Mouse (Mus musculus) embryonic facial prominence, embryonic 15.5 days (tissue): ENCODE measurements around the gene Acsbg1. TPM values are rescaled to one million over a fixed set of nuclear protein-coding genes. Genes with fewer than 3 reads are reported as not detected.
"Not testable (repeated sequence)": the region's sequence is repeated elsewhere in the genome, so short reads cannot be mapped to it uniquely, and the experiment has no call there.

Experiments used
- ATAC-seq: fragments of 200-750 bp; cut with Nextera tagmentation; 2 replicates; pipeline ENCODE4 v1.8.0; 2017; ENCODE audit warnings: low read depth, moderate TSS enrichment; ENCODE audit not compliant: insufficient number of reproducible peaks, low FRiP score, low TSS enrichment
- H3K27ac ChIP-seq: fragments of 300-500 bp; sonication (generic); replicated peaks from 2 replicates; pipeline ENCODE4 v1.5.1; 2015; ENCODE audit warnings: mild to moderate bottlenecking, inconsistent platforms
- H3K27me3 ChIP-seq: fragments of 300-500 bp; sonication (generic); 2 replicates; pipeline ENCODE4 v1.6.1; 2015; ENCODE audit warnings: inconsistent platforms
- H3K36me3 ChIP-seq: fragments of 300-500 bp; sonication (generic); 2 replicates; pipeline ENCODE4 v1.6.1; 2015; ENCODE audit warnings: mild to moderate bottlenecking, inconsistent platforms
- H3K4me1 ChIP-seq: fragments of 300-500 bp; sonication (generic); 2 replicates; pipeline ENCODE4 v1.6.1; 2015; ENCODE audit warnings: inconsistent platforms
- H3K4me2 ChIP-seq: fragments of 300-500 bp; sonication (generic); replicated peaks from 2 replicates; pipeline ENCODE4 v1.6.1; 2015; ENCODE audit warnings: mild to moderate bottlenecking, inconsistent platforms
- H3K4me3 ChIP-seq: fragments of 300-500 bp; sonication (generic); replicated peaks from 2 replicates; pipeline ENCODE4 v1.5.1; 2015; ENCODE audit warnings: mild to moderate bottlenecking, inconsistent platforms
- H3K9ac ChIP-seq: fragments of 300-500 bp; sonication (generic); 2 replicates; pipeline ENCODE4 v1.6.1; 2015; ENCODE audit warnings: inconsistent platforms
- H3K9me3 ChIP-seq: fragments of 300-500 bp; sonication (generic); replicated peaks from 2 replicates; pipeline ENCODE4 v1.6.1; 2016; ENCODE audit warnings: inconsistent platforms
- WGBS: fragments of 180-500 bp; shearing (Covaris S2); methylation state at CpG from one replicate; pipeline ENCODE4 v1.1.7; 2015; 5-methylcytosine and 5-hydroxymethylcytosine counted together
- polyA plus RNA-seq: library from polyadenylated mRNA; unstranded; fragments of >200 nt; fragmentation: Nextera tagmentation; extraction: Ambion mirVana; gene quantifications from 2 replicates; pipeline ENCODE4 v1.2.1, GENCODE M21; 2015

The Acsbg1 gene
- polyA plus RNA-seq, 1 experiment from 2014 or later = 9.0 TPM

- WGBS = 68% methylated on average over 5 of the region's 5 CpGs
- ATAC-seq = no peak
- Histone ChIP-seq H3K27ac (0 out of 2 replicates have a peak overlapping the region, but pooled peaks have one; percentile 8), H3K9ac (no peak overlapping the region), H3K4me1 (no peaks in the 10 kb centered on the region), H3K36me3 (no peaks in the 10 kb centered on the region), H3K9me3 (no peaks in the 10 kb centered on the region), H3K4me3 (no peak overlapping the region), H3K27me3 (no peaks in the 10 kb centered on the region), H3K4me2 (no peak overlapping the region)
These were observed 48.9 kb downstream of the Acsbg1 start for GRCm38 (mm10) chr9:54612781-54613191.

- Histone ChIP-seq H3K27me3 (no peaks in the 10 kb centered on the region), H3K4me3 (no peak overlapping the region), H3K9ac (no peak overlapping the region), H3K9me3 (no peaks in the 10 kb centered on the region), H3K4me2 (no peak overlapping the region), H3K4me1 (no peaks in the 10 kb centered on the region), H3K36me3 (peaks cover 40% of the 10 kb centered on the region), H3K27ac (no peak overlapping the region)
- WGBS = 54% methylated on average over 4 of the region's 4 CpGs
- no peak for ATAC-seq
These were observed 56.8 kb downstream of the Acsbg1 start for GRCm38 (mm10) chr9:54604886-54605285.

- Histone ChIP-seq H3K4me1 (no peaks in the 10 kb centered on the region), H3K27ac (no peak overlapping the region), H3K4me2 (no peak overlapping the region), H3K4me3 (no peak overlapping the region), H3K9me3 (no peaks in the 10 kb centered on the region), H3K27me3 (no peaks in the 10 kb centered on the region), H3K9ac (no peak overlapping the region), H3K36me3 (peaks cover 47% of the 10 kb centered on the region)
- no peak for ATAC-seq
- 78% methylated on average over 5 of the region's 5 CpGs for WGBS
These were observed 57.5 kb downstream of the Acsbg1 start for GRCm38 (mm10) chr9:54604131-54604654.

- Histone ChIP-seq H3K4me2 (no peak overlapping the region), H3K4me3 (no peak overlapping the region), H3K4me1 (no peaks in the 10 kb centered on the region), H3K36me3 (peaks cover 60% of the 10 kb centered on the region), H3K9ac (no peak overlapping the region), H3K27me3 (no peaks in the 10 kb centered on the region), H3K27ac (no peak overlapping the region), H3K9me3 (no peaks in the 10 kb centered on the region)
- ATAC-seq = no peak
- 77% methylated on average over 7 of the region's 7 CpGs for WGBS
These were observed 58.8 kb downstream of the Acsbg1 start for GRCm38 (mm10) chr9:54602916-54603315.

DNA sequence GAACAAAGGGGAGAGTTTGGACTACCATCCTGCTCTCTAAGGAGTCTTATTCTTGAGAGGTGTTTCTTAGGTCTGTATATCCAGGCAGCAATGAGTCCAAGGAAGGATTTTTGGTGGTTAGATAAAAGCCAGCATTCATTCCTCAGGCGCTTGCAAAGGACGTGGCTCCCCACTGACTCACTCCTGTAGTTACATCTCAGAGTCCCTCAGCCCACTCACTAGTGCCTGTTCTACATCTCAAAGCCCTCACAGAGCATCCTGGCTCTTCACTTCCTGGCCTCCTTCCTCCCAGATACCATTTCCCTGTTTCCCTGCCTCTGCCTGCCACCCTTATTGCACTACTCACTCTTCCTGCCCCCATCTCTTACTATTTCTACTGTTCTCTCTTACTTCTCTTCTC is 59.3 kb downstream of the Acsbg1 start:
- 73% methylated on average over 2 of the region's 2 CpGs for WGBS
- no peak overlapping the region for H3K4me3 ChIP-seq
- no peak for ATAC-seq

DNA sequence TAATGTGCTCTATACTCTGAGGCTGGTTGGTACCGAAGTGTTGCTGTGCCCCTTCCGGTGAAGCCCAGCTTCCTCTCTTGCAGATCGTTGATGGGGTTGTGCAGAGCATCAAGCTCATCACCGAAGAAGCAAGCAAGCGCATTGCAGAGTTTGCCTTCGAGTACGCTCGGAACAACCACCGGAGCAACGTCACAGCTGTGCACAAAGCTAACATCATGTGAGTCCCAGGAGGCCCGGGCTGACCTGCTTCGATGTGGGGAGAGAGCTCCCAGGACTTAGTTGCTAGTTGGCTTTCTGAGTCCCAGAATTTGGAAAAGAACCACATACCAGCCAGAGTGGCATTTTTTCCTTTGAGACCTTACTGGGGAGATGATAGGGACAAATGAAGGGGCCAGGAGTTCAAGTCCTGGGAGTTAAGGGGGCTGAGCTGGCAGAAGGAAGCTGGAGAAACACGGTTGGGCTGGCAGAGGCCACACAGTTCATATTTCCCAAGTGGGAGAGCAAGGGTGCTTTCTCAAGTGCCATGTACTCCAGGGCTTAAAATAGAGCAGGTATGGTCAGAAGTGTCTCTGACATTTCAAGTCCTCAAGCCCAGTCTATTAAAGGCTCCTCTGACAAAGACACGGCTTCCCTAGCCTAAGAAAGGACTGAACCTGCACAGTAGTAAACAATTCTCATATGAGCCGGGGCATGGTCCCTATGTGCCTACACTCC is 64.8 kb downstream of the Acsbg1 start:
- ATAC-seq = no peak
- Histone ChIP-seq H3K4me2 (no peak overlapping the region), H3K9me3 (no peaks in the 10 kb centered on the region), H3K9ac (no peak overlapping the region), H3K4me3 (no peak overlapping the region), H3K4me1 (no peaks in the 10 kb centered on the region), H3K27me3 (no peaks in the 10 kb centered on the region), H3K36me3 (peaks cover 77% of the 10 kb centered on the region), H3K27ac (no peak overlapping the region)
- 89% methylated on average over 15 of the region's 15 CpGs for WGBS

More for the DNA sequence above, 59.3 kb downstream of the Acsbg1 start:
- Histone ChIP-seq H3K36me3 (peaks cover 61% of the 10 kb centered on the region), H3K9me3 (no peaks in the 10 kb centered on the region), H3K27me3 (no peaks in the 10 kb centered on the region), H3K4me2 (no peak overlapping the region), H3K9ac (no peak overlapping the region), H3K27ac (no peak overlapping the region), H3K4me1 (no peaks in the 10 kb centered on the region)

DNA sequence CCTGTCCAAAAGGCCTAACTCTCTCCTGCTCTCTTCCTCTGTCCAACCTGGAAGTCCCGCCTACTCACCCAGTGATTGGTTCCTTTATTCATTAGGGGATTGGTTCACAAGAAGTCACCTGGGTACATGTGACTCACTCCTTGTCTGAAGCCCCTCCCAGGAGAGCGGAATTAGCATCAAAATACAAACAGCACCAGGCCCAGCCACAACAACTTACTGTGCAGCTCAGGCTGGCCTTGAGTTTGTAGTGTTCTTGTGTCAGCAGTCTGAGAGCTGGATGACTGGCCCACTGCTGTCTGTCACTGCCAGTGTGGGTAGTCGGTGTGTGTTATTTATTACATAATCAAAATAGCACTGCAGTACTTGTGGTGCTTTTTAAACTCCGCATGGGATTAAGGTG is 68.0 kb downstream of the Acsbg1 start:
- H3K9ac ChIP-seq, H3K4me1 ChIP-seq, H3K27me3 ChIP-seq, H3K4me3 ChIP-seq, ATAC-seq, H3K4me2 ChIP-seq, H3K9me3 ChIP-seq, H3K27ac ChIP-seq: not testable (repeated sequence)
- WGBS = 85% methylated on average over 4 of the region's 4 CpGs
- peaks cover 55% of the 10 kb centered on the region for H3K36me3 ChIP-seq

- Histone ChIP-seq H3K27me3 (no peaks in the 10 kb centered on the region), H3K4me3 (no peak overlapping the region), H3K4me2 (no peak overlapping the region; the same call in 1 of the 2 replicates), H3K9me3 (no peaks in the 10 kb centered on the region), H3K9ac (no peak overlapping the region), H3K4me1 (peaks cover 15% of the 10 kb centered on the region; the same call in 1 of the 2 replicates), H3K27ac (no peak overlapping the region), H3K36me3 (peaks cover 11% of the 10 kb centered on the region)
- no peak for ATAC-seq
- 56% methylated on average over 4 of the region's 4 CpGs for WGBS
These were observed 73.8 kb downstream of the Acsbg1 start for GRCm38 (mm10) chr9:54587863-54588262.

- Histone ChIP-seq H3K4me2 (peak within 1 kb of the TSS; percentile 91), H3K4me3 (peak within 1 kb of the TSS; percentile 96), H3K36me3 (peaks cover 4% of the 10 kb centered on the region), H3K9me3 (no peaks in the 10 kb centered on the region), H3K4me1 (peaks cover 15% of the 10 kb centered on the region; the same call in 1 of the 2 replicates), H3K27ac (no peak within 1 kb of the TSS), H3K27me3 (no peaks in the 10 kb centered on the region), H3K9ac (peak within 1 kb of the TSS; percentile 91)
- WGBS = under 1% methylated on average over 73 of the region's 73 CpGs
- peak; percentile 98 for ATAC-seq
These were observed 75.2 kb downstream of the Acsbg1 start, which contains the start of gene Idh3a for GRCm38 (mm10) chr9:54586199-54587061. Gene Idh3a (plus strand): TSS chr9:54586334.

DNA sequence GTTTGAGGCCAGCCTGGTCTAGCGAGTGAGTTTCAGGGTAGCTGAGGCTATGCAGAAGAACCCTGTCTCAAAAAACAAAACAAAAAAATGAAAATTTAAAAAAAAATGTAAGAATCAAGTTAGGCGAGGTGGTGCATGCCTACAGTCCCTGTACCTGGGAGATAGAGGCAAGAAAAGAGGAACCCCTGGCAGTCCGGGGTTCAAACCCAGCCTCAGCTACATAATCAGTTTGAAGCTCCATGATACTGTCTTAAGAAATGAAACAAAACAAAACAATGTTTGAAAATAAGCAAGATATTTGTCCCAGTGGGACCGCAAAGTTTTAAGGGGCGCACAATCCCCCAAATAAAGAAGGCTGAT is 75.9 kb downstream of the Acsbg1 start:
- peaks cover 15% of the 10 kb centered on the region; the same call in 1 of the 2 replicates for H3K4me1 ChIP-seq
- 0 out of 2 replicates have a peak overlapping the region, but pooled peaks have one; percentile 7 for H3K9ac ChIP-seq
- ATAC-seq = no peak
- no peaks in the 10 kb centered on the region for H3K27me3 ChIP-seq
- peak overlapping the region; percentile 91 for H3K4me2 ChIP-seq
- H3K4me3 ChIP-seq = peak overlapping the region; percentile 96
- H3K9me3 ChIP-seq = no peaks in the 10 kb centered on the region
- WGBS = 31% methylated on average over 5 of the region's 5 CpGs
- H3K36me3 ChIP-seq = peaks cover under 1% of the 10 kb centered on the region
- no peak overlapping the region for H3K27ac ChIP-seq

DNA sequence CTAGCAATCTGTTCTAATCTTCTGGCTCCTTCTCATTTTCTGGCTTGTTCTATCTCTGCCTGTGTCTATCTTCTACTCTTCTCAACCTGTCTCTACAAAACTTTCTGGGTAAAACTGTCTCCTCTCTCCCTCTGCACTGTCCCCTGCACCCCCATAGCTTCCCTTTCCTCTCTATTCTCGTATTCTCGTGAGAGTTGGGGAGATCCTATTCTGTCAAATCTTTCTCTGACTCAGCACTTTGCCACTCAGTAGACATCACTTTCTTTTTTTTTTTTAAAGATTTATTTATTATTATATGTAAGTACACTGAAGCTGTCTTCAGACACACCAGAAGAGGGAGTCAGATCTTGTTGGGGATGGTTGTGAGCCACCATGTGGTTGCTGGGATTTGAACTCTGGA is 77.5 kb downstream of the Acsbg1 start:
- WGBS = 77% methylated on average over 2 of the region's 2 CpGs
- H3K36me3 ChIP-seq, H3K4me3 ChIP-seq, H3K4me2 ChIP-seq, H3K27ac ChIP-seq, H3K9ac ChIP-seq, H3K9me3 ChIP-seq, ATAC-seq, H3K27me3 ChIP-seq: not testable (repeated sequence)
- peaks cover 15% of the 10 kb centered on the region; the same call in 1 of the 2 replicates for H3K4me1 ChIP-seq
